Mouse (Mus musculus): ENCODE results near the gene Gpx7.

- TF ChIP-seq POLR2A (IDR thresholded peaks at IDR 0.05; ENCODE audit: borderline replicate concordance, control insufficient read depth, low read depth, low read length), result no peak
- no peak for TF ChIP-seq CTCF (IDR thresholded peaks at IDR 0.05; ENCODE audit: control insufficient read depth, insufficient read depth, low read length)
These were observed 49.3 kb upstream of the Gpx7 start for GRCm38 (mm10) chr4:108456028-108456427.

Data from bone marrow, adult 2 months (tissue).